Mouse (Mus musculus) heart, adult 2 months (tissue): ENCODE measurements around the gene Naaladl2.

ENCODE experiments used
- EP300 ChIP-seq: fragments of 200-500 bp; IDR thresholded peaks from 2 replicates; pipeline ENCODE4 v1.6.1; 2011; ENCODE audit warnings: low read depth, low read length, control low read depth; ENCODE audit not compliant: insufficient read depth
- POLR2A ChIP-seq: fragments of 200-500 bp; IDR thresholded peaks from 2 replicates; pipeline ENCODE4 v1.6.1; 2011; ENCODE audit warnings: mild to moderate bottlenecking, low read depth, low read length, control low read depth; ENCODE audit not compliant: insufficient read depth

DNA sequence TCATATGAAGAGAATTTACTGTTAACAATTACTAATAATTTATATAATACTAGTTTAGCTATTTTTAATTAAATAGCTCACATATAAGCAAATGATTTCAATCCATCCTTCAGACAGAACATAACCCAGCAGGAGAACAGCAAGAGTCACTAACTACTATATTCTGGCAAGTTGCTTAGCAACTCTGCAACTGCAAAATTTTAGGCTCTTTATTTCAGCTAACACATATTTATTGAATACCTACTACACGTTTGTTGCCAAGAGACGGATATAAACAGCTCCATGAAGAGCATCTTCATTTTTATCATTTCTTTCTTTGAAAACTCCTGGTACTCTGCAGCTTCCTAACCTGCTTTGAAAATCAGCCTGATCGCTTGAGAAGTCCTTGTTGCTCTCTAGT, 429.3 kb downstream of the Naaladl2 start:
- TF ChIP-seq POLR2A (no peak), EP300 (no peak)
